Mouse (Mus musculus) hindbrain, embryonic 11.5 days (tissue): ENCODE results near the gene P3h4. TPM values are rescaled to one million over a fixed set of nuclear protein-coding genes. Genes with fewer than 3 reads are reported as not detected.
A peak's percentile ranks its signal among the peaks of the same experiment; 100 is the strongest.

Source experiments
- ATAC-seq: fragments of 200-750 bp; cut with Nextera tagmentation; 2 replicates; pipeline ENCODE4 v1.8.0; 2017; ENCODE audit warnings: mild to moderate bottlenecking, moderate TSS enrichment, moderate library complexity; ENCODE audit not compliant: low FRiP score
- DNase-seq: peaks from one replicate; pipeline ENCODE4 v3.0.0-alpha.2; 2015; ENCODE audit warnings: low spot score
- H3K27ac ChIP-seq: fragments of 300-500 bp; sonication (generic); 2 replicates; pipeline ENCODE4 v1.5.1; 2014; ENCODE audit warnings: mild to moderate bottlenecking, low read depth, low read length
- H3K27me3 ChIP-seq: fragments of 300-500 bp; sonication (generic); 2 replicates; pipeline ENCODE4 v1.6.1; 2014; ENCODE audit warnings: mild to moderate bottlenecking, low read length, moderate library complexity, mixed read lengths; ENCODE audit not compliant: control insufficient read depth, insufficient read depth
- H3K36me3 ChIP-seq: fragments of 300-500 bp; sonication (generic); 2 replicates; pipeline ENCODE4 v1.6.1; 2014; ENCODE audit warnings: mild to moderate bottlenecking, low read length, moderate library complexity, mixed read lengths; ENCODE audit not compliant: control insufficient read depth, insufficient read depth
- H3K4me1 ChIP-seq: fragments of 300-500 bp; sonication (generic); replicated peaks from 2 replicates; pipeline ENCODE4 v1.6.1; 2014; ENCODE audit warnings: low read length, mixed read lengths; ENCODE audit not compliant: control insufficient read depth, insufficient read depth
- H3K4me2 ChIP-seq: fragments of 300-500 bp; sonication (generic); replicated peaks from 2 replicates; pipeline ENCODE4 v1.6.1; 2014; ENCODE audit warnings: mild to moderate bottlenecking, low read depth, low read length
- H3K4me3 ChIP-seq: fragments of 300-500 bp; sonication (generic); 2 replicates; pipeline ENCODE4 v1.5.1; 2014; ENCODE audit warnings: low read depth, low read length
- H3K9ac ChIP-seq: fragments of 300-500 bp; sonication (generic); 2 replicates; pipeline ENCODE4 v1.6.1; 2014; ENCODE audit warnings: low read depth, low read length
- H3K9me3 ChIP-seq: fragments of 300-500 bp; sonication (generic); 2 replicates; pipeline ENCODE4 v1.6.1; 2016; ENCODE audit warnings: low read length; ENCODE audit not compliant: control insufficient read depth
- WGBS: fragments of 180-500 bp; shearing (Covaris S2); extraction: QIAGEN DNeasy Blood & Tissue Kit; methylation state at CpG from one replicate; pipeline ENCODE4 v1.1.7; 2014; 5-methylcytosine and 5-hydroxymethylcytosine counted together
- polyA plus RNA-seq: library from polyadenylated mRNA; unstranded; fragments of >200 nt; fragmentation: Nextera tagmentation; extraction: Ambion mirVana; gene quantifications from 2 replicates; pipeline ENCODE4 v1.2.1, GENCODE M21; 2014

The P3h4 gene
- polyA plus RNA-seq, 1 experiment from 2014 or later, result 19.6 TPM

DNA sequence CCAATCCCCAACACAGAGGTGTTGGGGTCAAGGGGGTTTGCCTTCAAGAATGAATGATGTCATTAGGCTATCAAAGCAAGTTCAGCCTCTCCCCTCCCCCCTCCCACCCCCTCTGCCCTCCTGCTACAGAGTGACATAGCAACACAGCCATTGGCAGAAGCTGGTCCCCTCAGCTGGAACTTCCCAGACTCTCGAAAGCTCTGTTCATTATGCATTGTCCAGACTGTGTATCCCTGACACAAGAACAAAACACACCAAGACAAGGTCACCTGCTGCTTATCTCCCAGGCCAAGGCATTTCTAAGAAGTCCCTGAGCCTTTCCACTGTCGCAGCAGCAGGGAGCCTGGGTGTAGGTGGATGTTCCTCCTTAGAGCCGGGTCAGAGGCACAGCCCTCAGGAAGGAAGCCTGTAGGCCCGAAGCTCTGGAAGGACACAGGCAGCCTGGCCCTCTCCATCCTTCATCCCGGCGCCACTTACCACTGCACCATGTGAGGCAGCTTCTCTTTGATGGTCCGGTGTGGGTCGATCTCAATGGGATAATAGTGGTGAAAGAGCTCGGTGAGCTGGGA is 21.1 kb upstream of the P3h4 start:
- 44% methylated on average over 9 of the region's 9 CpGs for WGBS
- Histone ChIP-seq H3K9ac (no peak overlapping the region), H3K27ac (no peak overlapping the region), H3K9me3 (no peaks in the 10 kb centered on the region), H3K4me1 (0 out of 2 replicates have a peak, but pooled peaks cover 2% of the 10 kb centered on the region), H3K4me2 (no peak overlapping the region), H3K4me3 (no peak overlapping the region), H3K27me3 (no peaks in the 10 kb centered on the region), H3K36me3 (no peaks in the 10 kb centered on the region)
- no peak for DNase-seq
- no peak for ATAC-seq

GRCm38 (mm10) chr11:100432002-100432401 is 17.4 kb upstream of the P3h4 start:
- H3K27me3 ChIP-seq, result no peaks in the 10 kb centered on the region
- ATAC-seq, result no peak
- no peak overlapping the region for H3K27ac ChIP-seq
- H3K36me3 ChIP-seq, result no peaks in the 10 kb centered on the region
- no peaks in the 10 kb centered on the region for H3K4me1 ChIP-seq
- H3K9me3 ChIP-seq, result no peaks in the 10 kb centered on the region
- H3K4me2 ChIP-seq, result no peak overlapping the region
- H3K4me3 ChIP-seq, result no peak overlapping the region
- H3K9ac ChIP-seq, result no peak overlapping the region
- 96% methylated on average over 5 of the region's 5 CpGs for WGBS
- DNase-seq, result no peak

- Histone ChIP-seq H3K36me3 (no peaks in the 10 kb centered on the region), H3K9ac (no peak overlapping the region), H3K27ac (no peak overlapping the region), H3K4me1 (no peaks in the 10 kb centered on the region), H3K27me3 (no peaks in the 10 kb centered on the region), H3K4me3 (no peak overlapping the region), H3K4me2 (no peak overlapping the region), H3K9me3 (no peaks in the 10 kb centered on the region)
- DNase-seq (no peak), ATAC-seq (no peak)
- 88% methylated on average over 7 of the region's 7 CpGs for WGBS
These were observed 15.4 kb upstream of the P3h4 start for GRCm38 (mm10) chr11:100430052-100430451.

- Histone ChIP-seq H3K4me1 (no peaks in the 10 kb centered on the region), H3K9me3 (no peaks in the 10 kb centered on the region), H3K27me3 (no peaks in the 10 kb centered on the region), H3K27ac (no peak overlapping the region), H3K36me3 (no peaks in the 10 kb centered on the region), H3K4me2 (no peak overlapping the region), H3K9ac (no peak overlapping the region), H3K4me3 (no peak overlapping the region)
- WGBS, result 85% methylated on average over 9 of the region's 9 CpGs
- ATAC-seq (no peak), DNase-seq (no peak)
These were observed 14.1 kb upstream of the P3h4 start for GRCm38 (mm10) chr11:100428612-100429199.

GRCm38 (mm10) chr11:100426820-100427219 is 12.2 kb upstream of the P3h4 start:
- H3K4me2 ChIP-seq, result no peak overlapping the region
- no peaks in the 10 kb centered on the region for H3K27me3 ChIP-seq
- no peaks in the 10 kb centered on the region for H3K36me3 ChIP-seq
- H3K27ac ChIP-seq, result no peak overlapping the region
- no peak overlapping the region for H3K9ac ChIP-seq
- no peaks in the 10 kb centered on the region for H3K9me3 ChIP-seq
- WGBS, result 87% methylated on average over 3 of the region's 3 CpGs
- no peaks in the 10 kb centered on the region for H3K4me1 ChIP-seq
- ATAC-seq, result no peak
- no peak for DNase-seq
- no peak overlapping the region for H3K4me3 ChIP-seq

DNA sequence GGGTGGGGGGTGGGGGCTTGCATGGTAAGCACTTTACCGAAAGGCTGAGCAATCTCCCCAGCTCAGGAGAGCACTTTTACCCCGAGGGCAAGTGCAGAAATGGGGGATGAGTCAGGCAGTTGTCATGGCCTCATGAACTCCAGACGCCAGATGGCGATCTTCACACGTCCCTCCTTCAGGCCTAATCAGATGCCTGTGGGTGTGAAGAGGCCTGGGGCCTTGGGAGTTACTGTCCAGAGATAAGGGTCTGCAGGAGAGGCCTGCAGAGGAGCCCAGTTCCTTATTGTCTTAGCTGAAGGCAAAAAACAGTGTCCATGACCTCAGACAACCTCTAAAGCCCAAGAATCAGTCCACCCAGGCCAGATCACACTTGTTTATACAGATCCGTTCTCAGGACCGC is 11.2 kb upstream of the P3h4 start:
- 0 out of 2 replicates have a peak overlapping the region, but pooled peaks have one; percentile 15 for H3K9ac ChIP-seq
- no peak overlapping the region for H3K4me3 ChIP-seq
- no peaks in the 10 kb centered on the region for H3K9me3 ChIP-seq
- ATAC-seq, result peak; percentile 57; the same call in 1 of the 2 replicates
- H3K36me3 ChIP-seq, result no peaks in the 10 kb centered on the region
- 36% methylated on average over 7 of the region's 7 CpGs for WGBS
- H3K4me1 ChIP-seq, result no peaks in the 10 kb centered on the region
- peak; percentile 68 for DNase-seq
- H3K27ac ChIP-seq, result no peak overlapping the region
- no peak overlapping the region for H3K4me2 ChIP-seq
- H3K27me3 ChIP-seq, result no peaks in the 10 kb centered on the region

DNA sequence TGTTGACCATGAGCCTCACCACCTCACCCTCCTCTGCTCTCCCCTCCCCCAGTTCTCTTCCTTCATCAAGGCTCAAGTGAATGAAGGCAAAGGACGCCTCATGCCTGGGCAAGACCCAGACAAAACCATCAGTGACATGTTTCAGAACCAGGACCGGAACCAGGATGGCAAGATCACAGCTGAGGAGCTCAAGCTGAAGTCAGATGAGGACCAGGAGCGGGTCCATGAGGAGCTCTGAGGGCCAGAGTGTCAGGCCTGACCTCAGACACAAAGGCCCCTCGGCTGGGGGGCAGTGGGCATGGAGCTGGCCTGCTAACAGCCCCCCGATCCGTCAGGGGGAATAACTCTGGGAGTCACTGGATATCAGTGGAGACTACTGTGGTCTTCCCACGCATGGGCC is 9.2 kb upstream of the P3h4 start:
- H3K27me3 ChIP-seq, result no peaks in the 10 kb centered on the region
- ATAC-seq (no peak), DNase-seq (no peak)
- WGBS, result 91% methylated on average over 7 of the region's 7 CpGs
- no peak overlapping the region for H3K4me2 ChIP-seq
- H3K9ac ChIP-seq, result no peak overlapping the region
- H3K4me3 ChIP-seq, result no peak overlapping the region
- no peak overlapping the region for H3K27ac ChIP-seq
- no peaks in the 10 kb centered on the region for H3K9me3 ChIP-seq
- no peaks in the 10 kb centered on the region for H3K36me3 ChIP-seq
- H3K4me1 ChIP-seq, result no peaks in the 10 kb centered on the region

DNA sequence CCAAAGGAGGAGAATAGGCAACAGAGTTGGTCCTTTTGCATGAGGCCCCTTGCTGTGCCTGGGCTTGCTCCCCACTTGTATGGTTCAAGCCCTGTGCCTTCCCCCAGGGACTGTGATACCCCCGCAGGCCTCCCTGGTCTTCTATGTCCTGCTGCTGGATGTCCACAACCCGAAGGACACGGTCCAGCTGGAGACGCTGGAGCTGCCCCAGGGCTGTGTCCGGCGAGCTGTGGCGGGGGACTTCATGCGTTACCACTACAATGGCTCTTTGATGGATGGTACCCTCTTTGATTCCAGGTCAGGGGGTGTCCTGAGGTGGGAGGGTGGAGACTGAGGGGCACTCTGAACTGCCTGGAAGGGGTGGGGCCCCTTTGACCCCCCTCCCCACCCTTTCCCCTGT is 6.9 kb upstream of the P3h4 start:
- H3K4me2 ChIP-seq, result no peak overlapping the region
- WGBS, result 39% methylated on average over 7 of the region's 8 CpGs
- H3K27ac ChIP-seq, result no peak overlapping the region
- no peak overlapping the region for H3K4me3 ChIP-seq
- no peak for ATAC-seq
- H3K4me1 ChIP-seq, result no peaks in the 10 kb centered on the region
- no peaks in the 10 kb centered on the region for H3K9me3 ChIP-seq
- no peak overlapping the region for H3K9ac ChIP-seq
- no peak for DNase-seq
- no peaks in the 10 kb centered on the region for H3K27me3 ChIP-seq
- no peaks in the 10 kb centered on the region for H3K36me3 ChIP-seq
